Mouse (Mus musculus) kidney, embryonic 14.5 days (tissue): Measurements from ENCODE around the gene Kcnh6. TPM values are rescaled to one million over a fixed set of nuclear protein-coding genes. Genes with fewer than 3 reads are reported as not detected.
"Not testable (repeated sequence)": the region's sequence is repeated elsewhere in the genome, so short reads cannot be mapped to it uniquely, and the experiment has no call there.

Source experiments
- ATAC-seq: fragments of 200-750 bp; cut with Nextera tagmentation; 2 replicates; pipeline ENCODE4 v1.8.0; 2017; ENCODE audit warnings: moderate number of reproducible peaks, mild to moderate bottlenecking, moderate TSS enrichment, moderate library complexity; ENCODE audit not compliant: low FRiP score, low TSS enrichment
- H3K27ac ChIP-seq: fragments of 300-500 bp; sonication (generic); 2 replicates; pipeline ENCODE4 v1.5.1; 2014; ENCODE audit warnings: low read depth, mild to moderate bottlenecking, low read length, moderate library complexity, mixed read lengths
- H3K27me3 ChIP-seq: fragments of 300-500 bp; sonication (generic); 2 replicates; pipeline ENCODE4 v1.6.1; 2014; ENCODE audit warnings: mild to moderate bottlenecking, low read length; ENCODE audit not compliant: control insufficient read depth, insufficient read depth
- H3K36me3 ChIP-seq: fragments of 300-500 bp; sonication (generic); 2 replicates; pipeline ENCODE4 v1.6.1; 2014; ENCODE audit warnings: low read length, mixed read lengths; ENCODE audit not compliant: control insufficient read depth, insufficient read depth
- H3K4me1 ChIP-seq: fragments of 300-500 bp; sonication (generic); 2 replicates; pipeline ENCODE4 v1.6.1; 2014; ENCODE audit warnings: low read length, mixed read lengths; ENCODE audit not compliant: control insufficient read depth, insufficient read depth
- H3K4me2 ChIP-seq: fragments of 300-500 bp; sonication (generic); replicated peaks from 2 replicates; pipeline ENCODE4 v1.6.1; 2014; ENCODE audit warnings: low read depth, mild to moderate bottlenecking, low read length
- H3K4me3 ChIP-seq: fragments of 300-500 bp; sonication (generic); 2 replicates; pipeline ENCODE4 v1.5.1; 2014; ENCODE audit warnings: mild to moderate bottlenecking, low read length
- H3K9ac ChIP-seq: fragments of 300-500 bp; sonication (generic); 2 replicates; pipeline ENCODE4 v1.6.1; 2014; ENCODE audit warnings: low read depth, mild to moderate bottlenecking, low read length, moderate library complexity
- H3K9me3 ChIP-seq: fragments of 300-500 bp; sonication (generic); 2 replicates; pipeline ENCODE4 v1.6.1; 2016; ENCODE audit warnings: low read length; ENCODE audit not compliant: control insufficient read depth
- WGBS: fragments of 180-500 bp; shearing (Covaris S2); extraction: QIAGEN DNeasy Blood & Tissue Kit; methylation state at CpG from one replicate; pipeline ENCODE4 v1.1.7; 2014; 5-methylcytosine and 5-hydroxymethylcytosine counted together
- polyA plus RNA-seq: library from polyadenylated mRNA; unstranded; fragments of >200 nt; fragmentation: Nextera tagmentation; extraction: Ambion mirVana; gene quantifications from 2 replicates; pipeline ENCODE4 v1.2.1, GENCODE M21; 2014

Kcnh6 gene
- polyA plus RNA-seq, 1 experiment from 2014 or later = 0.14 TPM

GRCm38 (mm10) chr11:106061311-106061710 lies 53.4 kb downstream of the Kcnh6 start:
- H3K9me3 ChIP-seq = no peaks in the 10 kb centered on the region
- 79% methylated on average over 1 of the region's 1 CpGs for WGBS

GRCm38 (mm10) chr11:106063756-106064155 lies 55.8 kb downstream of the Kcnh6 start:
- Histone ChIP-seq H3K9ac (no peak overlapping the region), H3K36me3 (peaks cover 8% of the 10 kb centered on the region; the same call in 1 of the 2 replicates), H3K27ac (no peak overlapping the region), H3K4me1 (0 out of 2 replicates have a peak, but pooled peaks cover 6% of the 10 kb centered on the region), H3K27me3 (no peaks in the 10 kb centered on the region), H3K4me2 (no peak overlapping the region), H3K4me3 (no peak overlapping the region), H3K9me3 (no peaks in the 10 kb centered on the region)
- 82% methylated on average over 5 of the region's 5 CpGs for WGBS
- ATAC-seq = no peak

More at GRCm38 (mm10) chr11:106061311-106061710, 53.4 kb downstream of the Kcnh6 start:
- Histone ChIP-seq H3K27ac (no peak overlapping the region), H3K9ac (no peak overlapping the region), H3K36me3 (peaks cover 33% of the 10 kb centered on the region), H3K4me3 (no peak overlapping the region), H3K4me1 (no peaks in the 10 kb centered on the region), H3K27me3 (no peaks in the 10 kb centered on the region), H3K4me2 (no peak overlapping the region)
- ATAC-seq = no peak

GRCm38 (mm10) chr11:106065073-106065922 lies 57.4 kb downstream of the Kcnh6 start:
- no peaks in the 10 kb centered on the region for H3K9me3 ChIP-seq
- 0 out of 2 replicates have a peak, but pooled peaks cover 6% of the 10 kb centered on the region for H3K4me1 ChIP-seq
- WGBS = 44% methylated on average over 18 of the region's 18 CpGs
- H3K9ac ChIP-seq = peak overlapping the region; percentile 34; the same call in 1 of the 2 replicates
- peak overlapping the region; percentile 42; the same call in 1 of the 2 replicates for H3K27ac ChIP-seq
- peak overlapping the region; percentile 90 for H3K4me2 ChIP-seq
- ATAC-seq = no peak
- peak overlapping the region; percentile 91 for H3K4me3 ChIP-seq
- H3K27me3 ChIP-seq = no peaks in the 10 kb centered on the region
- peaks cover 5% of the 10 kb centered on the region; the same call in 1 of the 2 replicates for H3K36me3 ChIP-seq

GRCm38 (mm10) chr11:106065923-106066571 lies 58.1 kb downstream of the Kcnh6 start, which contains the start of gene Taco1:
Gene Taco1 (plus strand): TSS chr11:106066061.
- Histone ChIP-seq H3K36me3 (peaks cover 9% of the 10 kb centered on the region), H3K9me3 (no peaks in the 10 kb centered on the region), H3K9ac (peak within 1 kb of the TSS; percentile 86), H3K27me3 (no peaks in the 10 kb centered on the region), H3K4me1 (0 out of 2 replicates have a peak, but pooled peaks cover 6% of the 10 kb centered on the region), H3K4me2 (peak within 1 kb of the TSS; percentile 90), H3K4me3 (peak within 1 kb of the TSS; percentile 91), H3K27ac (peak within 1 kb of the TSS; percentile 88)
- peak; percentile 96 for ATAC-seq
- WGBS = under 1% methylated on average over 49 of the region's 49 CpGs

GRCm38 (mm10) chr11:106066616-106067015 lies 58.7 kb downstream of the Kcnh6 start:
- not testable (repeated sequence) for ATAC-seq, H3K9me3 ChIP-seq, H3K4me1 ChIP-seq, H3K36me3 ChIP-seq, H3K27me3 ChIP-seq
- WGBS = 19% methylated on average over 23 of the region's 23 CpGs
- H3K27ac ChIP-seq = peak overlapping the region; percentile 88; the same call in 1 of the 2 replicates
- H3K4me3 ChIP-seq = peak overlapping the region; percentile 91
- peak overlapping the region; percentile 90 for H3K4me2 ChIP-seq
- peak overlapping the region; percentile 86 for H3K9ac ChIP-seq

- H3K9me3 ChIP-seq = no peaks in the 10 kb centered on the region
- no peak overlapping the region for H3K27ac ChIP-seq
- H3K4me1 ChIP-seq = no peaks in the 10 kb centered on the region
- H3K4me3 ChIP-seq = no peak overlapping the region
- 86% methylated on average over 3 of the region's 3 CpGs for WGBS
- no peak overlapping the region for H3K4me2 ChIP-seq
- H3K36me3 ChIP-seq = peaks cover 31% of the 10 kb centered on the region
- ATAC-seq = no peak
- no peaks in the 10 kb centered on the region for H3K27me3 ChIP-seq
- H3K9ac ChIP-seq = no peak overlapping the region
Measured at GRCm38 (mm10) chr11:106073774-106074173, 65.8 kb downstream of the Kcnh6 start.

GRCm38 (mm10) chr11:106076321-106076720 lies 68.4 kb downstream of the Kcnh6 start:
- Histone ChIP-seq H3K9me3 (no peaks in the 10 kb centered on the region), H3K4me3 (no peak overlapping the region), H3K4me2 (no peak overlapping the region), H3K27me3 (no peaks in the 10 kb centered on the region), H3K27ac (no peak overlapping the region), H3K9ac (no peak overlapping the region), H3K36me3 (peaks cover 21% of the 10 kb centered on the region), H3K4me1 (no peaks in the 10 kb centered on the region)
- 1% methylated on average over 4 of the region's 4 CpGs for WGBS
- ATAC-seq = 0 out of 2 replicates have a peak, but pooled peaks have one; percentile 20
